Mouse (Mus musculus) MEL (cell line): ENCODE measurements around the gene Lrch4. TPM values are rescaled to one million over a fixed set of nuclear protein-coding genes. Genes with fewer than 3 reads are reported as not detected.

Source experiments
- DNase-seq: peaks from one replicate; pipeline ENCODE4 v3.0.0; 2011; ENCODE audit warnings: low read depth, low spot score
- H3K27ac ChIP-seq: 2 replicates; pipeline ENCODE4 v1.5.1; 2012; ENCODE audit warnings: low read depth, mild to moderate bottlenecking, control low read depth, low read length, moderate library complexity; ENCODE audit not compliant: control insufficient read depth
- H3K27me3 ChIP-seq, 2 experiments: fragments of 150-350 bp in 1 of 2; sonication (generic) in 1 of 2; 2 replicates each; pipeline ENCODE4 v1.6.1; 2012; ENCODE audit warnings: low read length in 2 of 2, mild to moderate bottlenecking in 2 of 2, improper control_type of control experiment in 1 of 2, moderate library complexity in 1 of 2; ENCODE audit not compliant: insufficient read depth in 2 of 2, control insufficient read depth in 1 of 2
- H3K36me3 ChIP-seq, 2 experiments: 2 replicates each; pipeline ENCODE4 v1.6.1; 2012 to 2014; ENCODE audit warnings: low read length in 2 of 2, improper control_type of control experiment in 1 of 2, inconsistent platforms in 1 of 2, mild to moderate bottlenecking in 1 of 2; ENCODE audit not compliant: insufficient read depth in 2 of 2, control insufficient read depth in 1 of 2
- H3K4me1 ChIP-seq, 2 experiments: fragments of 150-350 bp in 1 of 2; sonication (generic) in 1 of 2; 2 replicates each; pipeline ENCODE4 v1.6.1; 2012; ENCODE audit warnings: low read length in 2 of 2, improper control_type of control experiment in 1 of 2, mild to moderate bottlenecking in 1 of 2; ENCODE audit not compliant: insufficient read depth in 2 of 2, control insufficient read depth in 1 of 2
- H3K4me3 ChIP-seq, 2 experiments: fragments of 150-350 bp in 1 of 2; sonication (generic) in 1 of 2; 2 replicates each; pipeline ENCODE4 v1.5.1; 2012; ENCODE audit warnings: low read depth in 2 of 2, low read length in 2 of 2, mild to moderate bottlenecking in 2 of 2, moderate library complexity in 2 of 2, control low read depth in 1 of 2, improper control_type of control experiment in 1 of 2; ENCODE audit not compliant: control insufficient read depth in 1 of 2, insufficient read depth in 1 of 2
- H3K79me2 ChIP-seq: 2 replicates; pipeline ENCODE4 v1.6.1; 2012; ENCODE audit warnings: mild to moderate bottlenecking, low read length, moderate library complexity; ENCODE audit not compliant: control insufficient read depth, poor library complexity, insufficient read depth
- H3K9ac ChIP-seq: 2 replicates; pipeline ENCODE4 v1.6.1; 2012; ENCODE audit warnings: low read depth, mild to moderate bottlenecking, control low read depth, low read length, moderate library complexity; ENCODE audit not compliant: control insufficient read depth, poor library complexity, severe bottlenecking
- H3K9me3 ChIP-seq: fragments of 150-350 bp; sonication (generic); replicated peaks from 2 replicates; pipeline ENCODE4 v1.6.1; 2012; ENCODE audit warnings: mild to moderate bottlenecking, low read length, improper control_type of control experiment, moderate library complexity; ENCODE audit not compliant: insufficient read depth
- CHD2 ChIP-seq: IDR thresholded peaks from 2 replicates; pipeline ENCODE4 v1.6.1; 2011; ENCODE audit warnings: low read length, improper control_type of control experiment
- CTCF ChIP-seq, 3 experiments: IDR thresholded peaks in 2 of 3; conservative IDR thresholded peaks in 1 of 3; 2 replicates each; pipeline ENCODE4 v1.5.1; 2011 to 2012; ENCODE audit warnings: low read length in 3 of 3, low read depth in 2 of 3, mild to moderate bottlenecking in 2 of 3, improper control_type of control experiment in 1 of 3, inconsistent platforms in 1 of 3, mixed read lengths in 1 of 3, moderate library complexity in 1 of 3; ENCODE audit not compliant: control insufficient read depth in 1 of 3, insufficient read depth in 1 of 3, poor library complexity in 1 of 3, severe bottlenecking in 1 of 3
- E2F4 ChIP-seq: IDR thresholded peaks from 2 replicates; pipeline ENCODE4 v1.6.1; 2011; ENCODE audit warnings: low read depth, low read length, improper control_type of control experiment, borderline replicate concordance
- EP300 ChIP-seq, 2 experiments: IDR thresholded peaks; 2 replicates each; pipeline ENCODE4 v1.6.1; 2011; ENCODE audit warnings: improper control_type of control experiment in 2 of 2, low read length in 2 of 2, low read depth in 1 of 2, mild to moderate bottlenecking in 1 of 2
- ETS1 ChIP-seq: IDR thresholded peaks from 2 replicates; pipeline ENCODE4 v1.6.1; 2012; ENCODE audit warnings: low read depth, mild to moderate bottlenecking, inconsistent platforms, low read length, improper control_type of control experiment, moderate library complexity
- GATA1 ChIP-seq: IDR thresholded peaks from 2 replicates; pipeline ENCODE4 v1.6.1; 2011; ENCODE audit warnings: low read depth, low read length, improper control_type of control experiment
- HCFC1 ChIP-seq: IDR thresholded peaks from 2 replicates; pipeline ENCODE4 v1.6.1; 2012; ENCODE audit warnings: low read depth, mild to moderate bottlenecking, inconsistent platforms, low read length, improper control_type of control experiment, moderate library complexity
- MAX ChIP-seq: IDR thresholded peaks from 2 replicates; pipeline ENCODE4 v1.6.1; 2011; ENCODE audit warnings: low read length, improper control_type of control experiment
- MAZ ChIP-seq: IDR thresholded peaks from 2 replicates; pipeline ENCODE4 v1.6.1; 2012; ENCODE audit warnings: low read depth, mild to moderate bottlenecking, inconsistent platforms, low read length, improper control_type of control experiment
- MEF2A ChIP-seq: IDR thresholded peaks from 2 replicates; pipeline ENCODE4 v1.6.1; 2014; ENCODE audit warnings: low read depth, mild to moderate bottlenecking, inconsistent platforms, low read length, improper control_type of control experiment; ENCODE audit not compliant: poor library complexity, insufficient replicate concordance, severe bottlenecking; ENCODE audit errors: extremely low read depth
- MXI1 ChIP-seq: IDR thresholded peaks from 2 replicates; pipeline ENCODE4 v1.6.1; 2011; ENCODE audit warnings: mild to moderate bottlenecking, low read depth, low read length, improper control_type of control experiment
- MYB ChIP-seq: IDR thresholded peaks from 2 replicates; pipeline ENCODE4 v1.6.1; 2011; ENCODE audit warnings: mild to moderate bottlenecking, low read depth, low read length, improper control_type of control experiment
- NRF1 ChIP-seq: IDR thresholded peaks from 2 replicates; pipeline ENCODE4 v1.6.1; 2014; ENCODE audit warnings: low read depth, mild to moderate bottlenecking, inconsistent platforms, low read length, improper control_type of control experiment, moderate library complexity; ENCODE audit not compliant: poor library complexity, insufficient read depth, severe bottlenecking
- RCOR1 ChIP-seq: IDR thresholded peaks from 2 replicates; pipeline ENCODE4 v1.6.1; 2012; ENCODE audit warnings: low read depth, mild to moderate bottlenecking, inconsistent platforms, low read length, improper control_type of control experiment
- SIN3A ChIP-seq: IDR thresholded peaks from 2 replicates; pipeline ENCODE4 v1.6.1; 2012; ENCODE audit warnings: low read length, improper control_type of control experiment, inconsistent platforms
- TBP ChIP-seq: IDR thresholded peaks from 2 replicates; pipeline ENCODE4 v1.8.0; 2011; ENCODE audit warnings: low read depth, low read length, improper control_type of control experiment
- TCF12 ChIP-seq: IDR thresholded peaks from 2 replicates; pipeline ENCODE4 v1.6.1; 2014; ENCODE audit warnings: low read depth, mild to moderate bottlenecking, inconsistent platforms, low read length, improper control_type of control experiment, moderate library complexity
- USF2 ChIP-seq, 2 experiments: IDR thresholded peaks; 2 replicates each; pipeline ENCODE4 v1.6.1; 2011 to 2012; ENCODE audit warnings: improper control_type of control experiment in 2 of 2, low read length in 2 of 2, borderline replicate concordance in 1 of 2, inconsistent platforms in 1 of 2, low read depth in 1 of 2, mild to moderate bottlenecking in 1 of 2; ENCODE audit not compliant: insufficient read depth in 1 of 2
- ZC3H11A ChIP-seq: IDR thresholded peaks from 2 replicates; pipeline ENCODE4 v1.6.1; 2012; ENCODE audit warnings: low read depth, mild to moderate bottlenecking, inconsistent platforms, low read length, improper control_type of control experiment
- polyA plus RNA-seq, 2 experiments: library from polyadenylated mRNA; stranded (reverse) in 1 of 2; unstranded in 1 of 2; fragments of >175 nt in 1 of 2; fragments of >200 nt in 1 of 2; gene quantifications; 2 replicates each; pipeline versions ENCODE4 v1.2.1 to v1.2.4; 2012; ENCODE audit warnings: low replicate concordance in 2 of 2, low read depth in 1 of 2; ENCODE audit not compliant: insufficient read length in 2 of 2, insufficient read depth in 1 of 2, missing spikeins in 1 of 2
- total RNA-seq: library from RNA; depleted of rRNA; stranded (reverse); fragments of 300-350 nt; gene quantifications from 2 replicates; pipeline ENCODE4 v1.2.3, GENCODE M21; 2012

Gene Lrch4
- total and polyA plus RNA-seq, 3 experiments = 9.1 to 239 (median 47.0) TPM

DNA sequence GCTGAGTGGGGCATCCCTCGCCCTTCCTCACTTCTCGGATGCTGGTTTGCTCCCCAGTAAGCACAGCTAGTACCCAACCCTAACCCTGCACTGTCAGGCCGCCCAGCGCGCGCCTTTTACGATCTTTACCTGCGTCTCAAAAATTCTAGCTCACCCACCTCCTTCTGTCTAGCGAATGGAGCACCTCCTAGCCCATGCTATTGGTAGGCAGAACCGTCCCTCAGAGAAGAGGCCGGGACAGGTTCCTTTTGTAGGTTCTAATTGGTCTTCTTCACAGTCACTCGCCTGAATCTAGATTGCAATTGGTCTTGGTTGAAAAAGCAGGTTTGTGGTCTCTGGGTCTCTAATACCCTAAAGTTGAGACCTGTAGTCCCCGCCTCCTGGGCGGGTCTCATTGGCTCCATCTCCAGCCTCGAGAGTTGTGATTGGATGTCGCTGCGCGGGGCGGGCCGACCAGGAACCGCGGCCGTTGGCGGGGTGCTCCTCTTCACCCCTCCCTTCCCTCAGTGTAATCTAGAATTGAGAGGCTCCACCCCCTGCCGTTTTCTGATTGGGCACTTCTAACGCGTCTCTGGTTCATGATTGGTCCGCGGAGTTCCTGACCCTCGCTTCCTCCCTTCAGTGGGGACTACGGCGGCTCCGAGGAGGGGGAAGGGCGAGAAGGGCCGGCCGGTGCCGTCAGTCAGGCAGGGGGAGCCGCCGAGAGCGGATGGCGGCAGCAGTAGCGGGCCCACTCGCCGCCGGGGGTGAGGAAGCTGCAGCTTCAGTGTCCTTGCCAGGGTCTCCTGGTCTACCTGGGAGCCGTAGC is at the start of gene Lrch4, which contains the start of the genes Fbxo24 and Gm20605 (continued):
- TF ChIP-seq CTCF (IDR thresholded peaks at IDR 0.05 in 2 of 3, conservative IDR thresholded peaks at IDR 0.05 in 1 of 3; ENCODE audit: control insufficient read depth in 1 of 3, insufficient read depth in 1 of 3, low read depth in 2 of 3, low read length in 3 of 3, poor library complexity in 1 of 3, severe bottlenecking in 1 of 3) (peak in 1 of 3 experiments; percentile 11; a peak in 1 of 6 replicates), MAX (no peak; the same call in 1 of the 2 replicates), NRF1 (no peak; the same call in 1 of the 2 replicates)

DNA sequence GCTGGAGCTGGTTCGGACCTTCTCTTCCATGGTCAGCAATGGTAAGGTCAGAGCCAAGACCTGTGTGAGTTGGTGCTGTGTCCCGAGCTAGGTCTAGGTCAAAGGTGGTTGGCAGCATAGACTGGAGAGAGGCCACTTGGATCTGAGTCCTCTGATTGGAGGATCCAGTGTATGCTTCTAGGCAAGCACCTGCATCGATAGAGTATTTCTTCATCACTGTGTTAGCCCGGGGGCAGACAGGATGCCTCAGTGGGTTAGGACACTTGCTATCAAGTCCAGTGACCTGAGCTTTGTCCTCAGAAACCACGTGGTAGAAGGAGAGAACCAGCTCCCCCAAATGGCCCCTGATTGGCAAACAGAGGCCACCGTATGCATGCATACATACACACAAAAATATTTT is 48.7 kb upstream of the Lrch4 start:
- TF ChIP-seq HCFC1 (no peak), SIN3A (no peak), RCOR1 (no peak), MYB (no peak), CHD2 (no peak), ETS1 (no peak), USF2 (IDR thresholded peaks at IDR 0.05; ENCODE audit: borderline replicate concordance in 1 of 2, insufficient read depth in 1 of 2, low read depth in 1 of 2, low read length in 2 of 2) (no peak), EP300 (IDR thresholded peaks at IDR 0.05; ENCODE audit: low read depth in 1 of 2, low read length in 2 of 2) (no peak), TBP (no peak), TCF12 (no peak), GATA1 (no peak), E2F4 (no peak), CTCF (IDR thresholded peaks at IDR 0.05 in 2 of 3, conservative IDR thresholded peaks at IDR 0.05 in 1 of 3; ENCODE audit: control insufficient read depth in 1 of 3, insufficient read depth in 1 of 3, low read depth in 2 of 3, low read length in 3 of 3, poor library complexity in 1 of 3, severe bottlenecking in 1 of 3) (no peak), MXI1 (no peak), ZC3H11A (no peak), MAZ (no peak), MEF2A (no peak)
- Histone ChIP-seq H3K9me3 (no peaks in the 10 kb centered on the region), H3K27ac (no peak overlapping the region), H3K4me1 (no peaks in the 10 kb centered on the region; a peak in 1 of 4 replicates), H3K4me3 (no peak overlapping the region), H3K79me2 (no peaks in the 10 kb centered on the region), H3K27me3 (no peaks in the 10 kb centered on the region), H3K36me3 (peaks cover 4 to 11% of the 10 kb centered on the region in 2 experiments; a peak in 2 of 4 replicates), H3K9ac (no peak overlapping the region)
- DNase-seq = no peak
